Mouse (Mus musculus): ENCODE measurements at regions not wholly inside any gene's neighbourhood (a gene's known extent, or its start where the extent isn't known, plus 50 kb on each side); places are given as distances from the start of the nearest gene placed in this dataset.

DNA sequence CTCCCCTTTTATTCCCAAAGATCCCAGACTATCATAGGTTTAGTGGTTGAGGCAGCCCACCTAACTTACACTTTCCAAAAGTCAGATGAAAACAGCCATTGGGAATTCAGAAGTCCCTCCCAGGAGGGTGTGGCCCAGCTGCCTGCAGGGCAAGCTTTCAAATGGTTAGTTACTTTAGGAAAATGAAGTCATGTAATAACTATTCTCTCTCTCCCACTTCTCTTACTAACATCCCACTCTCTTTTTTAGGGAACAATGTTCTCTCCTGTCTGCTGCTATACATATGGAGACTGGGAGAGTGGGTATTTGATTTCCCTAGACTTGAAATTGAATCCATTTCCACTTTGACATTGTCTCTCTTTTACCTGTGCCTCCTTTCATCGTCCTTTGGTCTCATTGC lies 55.0 kb downstream of the Zfp648 start:
- DNase-seq (ENCODE audit: low read depth), result no peak

DNA sequence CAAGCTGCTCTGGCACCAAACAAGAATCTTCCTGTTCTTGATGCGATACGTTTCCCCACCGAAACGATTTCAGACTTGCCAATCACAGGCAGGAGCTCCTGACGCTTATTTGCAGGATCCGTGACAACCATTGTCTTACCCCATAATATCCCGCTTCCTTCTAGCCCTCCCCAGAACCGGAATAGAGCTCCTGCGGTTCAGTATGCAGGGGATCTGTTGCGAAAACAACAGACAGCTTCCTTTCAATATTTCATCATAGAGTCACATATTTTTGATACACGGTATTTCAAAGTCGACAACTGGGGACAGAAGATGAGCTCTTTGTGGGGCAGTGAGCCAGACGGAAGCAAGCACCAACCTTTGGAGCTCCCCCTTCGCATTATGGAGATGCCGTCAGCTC lies 55.8 kb downstream of the Zfp648 start:
- no peak for DNase-seq (ENCODE audit: low read depth)

DNA sequence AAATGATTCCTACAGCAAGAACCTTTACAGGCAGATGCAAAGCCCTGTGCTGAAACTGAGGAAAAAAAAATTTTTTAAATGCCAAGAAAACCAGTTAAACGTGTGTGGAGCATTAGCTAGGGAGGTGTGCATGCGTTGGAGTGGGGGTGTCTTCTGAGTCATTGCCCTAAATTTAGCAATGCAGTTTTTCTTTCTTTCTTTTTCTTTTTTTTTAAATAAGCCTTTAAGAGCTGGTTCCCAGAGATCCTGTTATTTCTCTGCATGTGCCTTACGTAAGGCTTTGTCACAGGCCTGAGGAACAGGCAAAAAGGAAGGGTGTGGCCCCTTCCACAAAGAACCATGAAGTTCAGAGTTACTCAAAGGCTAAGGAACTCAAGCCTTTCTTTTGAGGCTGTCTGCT lies 57.5 kb downstream of the Zfp648 start:
- peak; percentile 10 for DNase-seq (ENCODE audit: low read depth)

DNA sequence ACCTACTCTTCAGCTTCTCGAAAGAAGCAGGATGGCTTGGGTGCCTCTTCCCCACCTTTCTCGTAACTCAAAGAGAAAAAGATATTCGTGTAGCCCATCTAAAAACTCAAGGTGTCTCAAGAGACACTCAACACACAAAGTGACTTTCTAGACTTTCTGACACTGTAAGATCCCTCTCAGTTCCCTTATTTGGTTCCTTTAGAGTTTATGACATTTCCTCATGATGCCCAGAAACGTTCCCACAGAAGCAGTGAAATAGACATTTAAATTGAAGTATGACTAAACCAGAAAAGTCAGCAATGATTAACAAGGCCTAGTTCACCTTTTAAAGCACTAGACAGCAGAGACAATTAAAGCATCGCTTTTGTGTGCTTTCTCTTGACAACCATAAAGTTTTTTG lies 59.4 kb downstream of the Zfp648 start:
- no peak for DNase-seq (ENCODE audit: low read depth)

DNA sequence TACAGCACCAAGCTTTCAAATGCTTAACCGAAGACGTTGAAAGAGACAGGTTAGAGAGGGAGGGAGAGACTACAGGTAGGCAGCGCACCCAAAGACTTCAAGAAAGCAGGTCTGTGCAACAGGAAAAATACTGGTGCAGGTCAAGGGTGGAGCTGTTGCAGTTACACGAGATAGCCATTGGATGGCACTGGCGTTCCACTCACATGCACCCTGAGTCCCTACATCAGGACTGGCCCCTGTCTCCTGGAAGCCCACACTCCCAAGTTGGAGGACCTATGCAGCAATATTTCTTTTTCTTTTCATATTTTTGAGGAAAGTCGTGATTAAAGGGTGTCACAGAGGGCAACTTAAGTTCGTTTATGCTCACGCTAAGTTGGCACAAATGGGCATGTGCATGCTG lies 80.5 kb downstream of the Zfp648 start:
- no peak for DNase-seq (ENCODE audit: low read depth)

DNA sequence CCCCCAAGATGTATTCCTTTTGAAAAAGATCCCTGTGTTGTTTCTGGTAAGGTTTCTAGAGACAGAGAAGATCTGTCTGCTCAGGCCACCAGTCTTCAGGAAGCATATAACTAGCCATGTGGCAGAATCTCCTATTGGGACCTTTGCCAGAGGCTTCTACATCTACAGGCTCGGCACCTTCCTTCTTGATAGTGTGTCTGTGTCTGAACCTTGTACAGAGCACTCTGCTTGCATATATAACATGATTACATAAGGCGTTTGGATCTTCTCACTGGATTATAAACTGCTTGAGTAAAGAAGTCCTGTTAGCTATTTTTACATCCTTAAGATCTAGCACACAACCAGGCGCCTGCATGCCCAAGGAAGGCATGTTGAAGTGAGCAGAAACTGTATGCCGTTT lies 85.1 kb downstream of the Zfp648 start:
- no peak for DNase-seq (ENCODE audit: low read depth)

DNA sequence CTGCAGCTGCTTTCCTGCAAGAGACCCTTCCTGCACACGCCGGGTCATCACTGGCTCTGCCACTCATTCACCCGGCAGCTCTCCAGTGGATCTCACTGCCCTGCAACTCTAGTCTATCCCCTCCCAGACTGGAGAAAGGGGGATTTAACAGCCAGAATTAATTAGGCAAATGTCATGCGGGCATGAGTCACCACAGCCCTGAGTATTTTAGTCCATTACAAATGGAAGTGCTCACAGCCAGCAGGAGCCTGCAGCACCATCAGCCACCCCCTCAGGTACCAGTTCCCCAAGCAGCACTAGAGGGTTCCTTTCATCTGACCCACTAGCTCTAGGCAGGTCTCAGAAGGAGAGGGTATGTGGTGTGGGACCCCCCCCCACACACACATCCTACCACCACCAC lies 91.7 kb downstream of the Zfp648 start:
- no peak for DNase-seq (ENCODE audit: low read depth)

DNA sequence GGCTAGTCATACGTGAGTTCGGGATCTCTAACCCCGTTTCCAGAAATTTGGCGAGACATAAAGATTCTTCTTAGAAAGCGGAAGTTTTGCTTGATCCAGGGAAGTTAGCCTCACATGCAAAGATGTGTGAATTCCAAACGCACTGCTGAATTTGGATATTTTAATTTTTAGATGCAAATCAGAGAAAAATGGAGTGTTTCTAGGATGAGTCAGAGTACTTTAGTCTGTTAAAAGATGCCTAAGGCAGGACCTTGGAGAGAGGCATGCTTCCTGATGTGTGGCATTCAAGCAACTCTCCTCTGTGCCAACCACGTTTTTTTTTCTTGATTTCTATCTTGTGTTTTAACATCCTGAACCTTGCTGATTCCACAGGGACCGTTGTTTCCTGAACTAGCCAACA lies 95.1 kb downstream of the Zfp648 start:
- DNase-seq (ENCODE audit: low read depth), result no peak

DNA sequence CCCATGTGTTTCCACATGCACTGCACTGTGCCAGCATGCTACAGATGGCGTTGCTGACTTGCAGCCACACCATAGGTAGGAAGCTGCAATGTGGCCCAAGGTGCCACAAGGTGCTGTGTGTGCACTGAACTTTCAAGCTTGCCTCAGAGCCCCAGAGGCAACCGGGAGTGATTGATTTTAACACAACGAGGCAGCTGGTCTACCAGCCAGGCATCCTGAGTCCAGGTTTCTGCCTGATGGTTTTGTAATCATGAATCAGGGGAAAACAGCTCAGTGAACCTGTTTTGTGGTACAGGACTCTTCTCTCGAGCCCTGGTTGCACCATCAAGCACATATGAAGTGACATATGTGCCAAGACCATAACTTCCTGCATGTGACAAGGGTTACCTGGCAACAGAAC lies 98.9 kb downstream of the Zfp648 start:
- no peak for DNase-seq (ENCODE audit: low read depth)

DNA sequence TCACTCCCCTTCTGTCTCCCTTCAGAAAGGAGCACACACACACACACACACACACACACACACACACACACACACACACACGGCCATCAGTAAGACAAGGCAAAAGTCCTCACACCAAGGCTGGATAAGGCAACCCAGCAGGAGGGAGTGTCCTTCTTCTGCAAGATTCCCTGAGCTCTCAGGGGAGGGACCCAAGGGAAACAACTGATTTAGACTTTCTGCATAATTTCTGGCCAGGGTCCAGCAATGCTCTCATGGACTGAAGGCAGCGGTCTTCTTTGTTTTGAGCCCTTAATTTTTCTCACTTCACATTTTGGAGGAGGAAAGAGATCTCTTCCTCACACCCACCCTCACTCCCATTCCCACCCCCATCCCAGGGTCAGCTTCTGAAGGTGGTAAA lies 108.7 kb downstream of the Zfp648 start:
- no peak for DNase-seq (ENCODE audit: low read depth)

Data from fibroblast of lung, adult 2 months (primary cell).